Mouse (Mus musculus): ENCODE measurements around the gene Ttc23. TPM values are rescaled to one million over a fixed set of nuclear protein-coding genes. Genes with fewer than 3 reads are reported as not detected.

Ttc23 gene
- total RNA-seq, 2 experiments from 2014 or later, result 5.2 to 6.6 TPM

GRCm38 (mm10) chr7:67740382-67740781 is 93.2 kb downstream of the Ttc23 start:
- DNase-seq (ENCODE audit: low spot score in 2 of 2), result no peak

GRCm38 (mm10) chr7:67740796-67741195 is 93.6 kb downstream of the Ttc23 start:
- no peak for DNase-seq (ENCODE audit: low spot score in 2 of 2)

GRCm38 (mm10) chr7:67741706-67742105 is 94.5 kb downstream of the Ttc23 start:
- DNase-seq (ENCODE audit: low spot score in 2 of 2), result no peak

GRCm38 (mm10) chr7:67747731-67748305 is 100.6 kb downstream of the Ttc23 start:
- DNase-seq (ENCODE audit: low spot score in 2 of 2), result no peak

GRCm38 (mm10) chr7:67749441-67750239 is 102.4 kb downstream of the Ttc23 start:
- DNase-seq (ENCODE audit: low spot score in 2 of 2), result peak in 1 of 2 experiments; percentile 30

GRCm38 (mm10) chr7:67754606-67755005 is 107.4 kb downstream of the Ttc23 start:
- DNase-seq (ENCODE audit: low spot score in 2 of 2), result no peak

GRCm38 (mm10) chr7:67755366-67755765 is 108.2 kb downstream of the Ttc23 start:
- no peak for DNase-seq (ENCODE audit: low spot score in 2 of 2)

- no peak for DNase-seq (ENCODE audit: low spot score in 2 of 2)
These were observed 109.4 kb downstream of the Ttc23 start for GRCm38 (mm10) chr7:67756636-67757035.

GRCm38 (mm10) chr7:67758506-67758857 is 111.3 kb downstream of the Ttc23 start:
- DNase-seq (ENCODE audit: low spot score in 2 of 2), result no peak

GRCm38 (mm10) chr7:67758858-67759628 is 111.8 kb downstream of the Ttc23 start:
- DNase-seq (ENCODE audit: low spot score in 2 of 2), result peak; percentile 61 to 70

- DNase-seq (ENCODE audit: low spot score in 2 of 2), result peak; percentile 84 to 93
These were observed 112.4 kb downstream of the Ttc23 start, which contains the start of gene Synm for GRCm38 (mm10) chr7:67759629-67759995. TSS of gene Synm (minus strand) at chr7:67759742.

GRCm38 (mm10) chr7:67763625-67764024 is 116.4 kb downstream of the Ttc23 start:
- DNase-seq (ENCODE audit: low spot score in 2 of 2), result no peak

- DNase-seq (ENCODE audit: low spot score in 2 of 2), result no peak
These were observed 120.9 kb downstream of the Ttc23 start for GRCm38 (mm10) chr7:67768125-67768524.

GRCm38 (mm10) chr7:67769487-67769886 is 122.3 kb downstream of the Ttc23 start:
- no peak for DNase-seq (ENCODE audit: low spot score in 2 of 2)

- no peak for DNase-seq (ENCODE audit: low spot score in 2 of 2)
These were observed 125.0 kb downstream of the Ttc23 start for GRCm38 (mm10) chr7:67772231-67772630.

- DNase-seq (ENCODE audit: low spot score in 2 of 2), result no peak
These were observed 128.4 kb downstream of the Ttc23 start for GRCm38 (mm10) chr7:67775623-67776022.

- peak in 1 of 2 experiments; percentile 20 for DNase-seq (ENCODE audit: low spot score in 2 of 2)
These were observed 129.6 kb downstream of the Ttc23 start for GRCm38 (mm10) chr7:67776636-67777305.

- DNase-seq (ENCODE audit: low spot score in 2 of 2), result no peak
These were observed 140.7 kb downstream of the Ttc23 start for GRCm38 (mm10) chr7:67787861-67788260.

GRCm38 (mm10) chr7:67788713-67789112 is 141.5 kb downstream of the Ttc23 start:
- DNase-seq (ENCODE audit: low spot score in 2 of 2), result peak; percentile 45 to 82

- DNase-seq (ENCODE audit: low spot score in 2 of 2), result no peak
These were observed 144.0 kb downstream of the Ttc23 start for GRCm38 (mm10) chr7:67791256-67791655.

- no peak for DNase-seq (ENCODE audit: low spot score in 2 of 2)
These were observed 146.2 kb downstream of the Ttc23 start for GRCm38 (mm10) chr7:67793449-67793848.

Measured in layer of hippocampus, adult 18-20 months (tissue).